Mouse (Mus musculus): ENCODE results near the gene Cd9.
A peak's percentile ranks its signal among the peaks of the same experiment; 100 is the strongest.

Gene Cd9

GRCm38 (mm10) chr6:125433257-125433656 lies 61.3 kb downstream of the Cd9 start:
- no peak for DNase-seq

GRCm38 (mm10) chr6:125432522-125432921 lies 62.1 kb downstream of the Cd9 start:
- no peak for DNase-seq

GRCm38 (mm10) chr6:125430982-125431381 lies 63.6 kb downstream of the Cd9 start:
- DNase-seq, result no peak

GRCm38 (mm10) chr6:125430358-125430958 lies 64.1 kb downstream of the Cd9 start:
- no peak for DNase-seq

- DNase-seq, result peak; percentile 48
These were observed 64.8 kb downstream of the Cd9 start for GRCm38 (mm10) chr6:125429741-125430140.

- DNase-seq, result peak; percentile 91
These were observed 67.9 kb downstream of the Cd9 start for GRCm38 (mm10) chr6:125426383-125427360.

- no peak for DNase-seq
These were observed 69.1 kb downstream of the Cd9 start for GRCm38 (mm10) chr6:125425205-125426090.

GRCm38 (mm10) chr6:125424156-125424555 lies 70.4 kb downstream of the Cd9 start:
- no peak for DNase-seq

GRCm38 (mm10) chr6:125423507-125423906 lies 71.1 kb downstream of the Cd9 start:
- DNase-seq, result no peak

GRCm38 (mm10) chr6:125423099-125423498 lies 71.5 kb downstream of the Cd9 start:
- DNase-seq, result no peak

- DNase-seq, result peak; percentile 82
These were observed 72.4 kb downstream of the Cd9 start for GRCm38 (mm10) chr6:125422051-125422822.

GRCm38 (mm10) chr6:125420458-125421063 lies 74.0 kb downstream of the Cd9 start:
- DNase-seq, result no peak

GRCm38 (mm10) chr6:125418744-125419143 lies 75.8 kb downstream of the Cd9 start:
- DNase-seq, result peak; percentile 90

- peak; percentile 44 for DNase-seq
These were observed 81.3 kb downstream of the Cd9 start for GRCm38 (mm10) chr6:125413326-125413725.

GRCm38 (mm10) chr6:125411661-125412060 lies 82.9 kb downstream of the Cd9 start:
- no peak for DNase-seq

GRCm38 (mm10) chr6:125410995-125411547 lies 83.5 kb downstream of the Cd9 start:
- DNase-seq, result peak; percentile 33

- DNase-seq, result no peak
These were observed 84.0 kb downstream of the Cd9 start for GRCm38 (mm10) chr6:125410551-125410950.
